In genomic region chr6:5991817-5992755, GRCm38 (mm10) we compare ENCODE assay signal across 9 mouse cellular contexts.
A peak's percentile ranks its signal among the peaks of the same experiment; 100 is the strongest.
DNase-seq lines count a peak whose midpoint lies in the region; ATAC-seq and TF ChIP-seq lines count a peak whose summit lies in the region.
"Had no signal": no experiment of that assay in that cellular context is flagged by ENCODE, and none has a peak within 500 bp of the region (broad histone marks: within the 10 kb centered on the region; RNA-seq: fewer than 3 reads in every experiment).

No protein-coding gene starts in this region.

- H3K79me2 ChIP-seq in liver, adult 2 months (ENCODE audit: control insufficient read depth, insufficient read depth, low read length), result no peaks in the 10 kb centered on the region

- H3K4me2 ChIP-seq in liver, embryonic 12.5 days, result no peak overlapping the region
- peak overlapping the region; percentile 43 for H3K4me2 ChIP-seq in forebrain, embryonic 14.5 days (ENCODE audit: low read length)

- peak; percentile 78 for DNase-seq in liver, adult 2 months (ENCODE audit: extremely low read depth, low read depth, low spot score)
- DNase-seq in forebrain, embryonic 14.5 days (ENCODE audit: low spot score), result peak; percentile 88
- DNase-seq in heart, postnatal 25 days (ENCODE audit: low spot score), result peak; percentile 11
- DNase-seq in layer of hippocampus, adult 11-12 months (ENCODE audit: low spot score), result peak; percentile 40
- DNase-seq in lung, postnatal 10 days, result peak; percentile 55
- DNase-seq in spleen, postnatal 4 days (ENCODE audit: low spot score in 2 of 2), result no peak

- no peaks in the 10 kb centered on the region for H3K36me3 ChIP-seq in liver, adult 2 months (ENCODE audit: control insufficient read depth, insufficient read depth, low read length)
- H3K36me3 ChIP-seq in liver, embryonic 12.5 days, result no peaks in the 10 kb centered on the region
- no peaks in the 10 kb centered on the region for H3K36me3 ChIP-seq in forebrain, embryonic 14.5 days (ENCODE audit: control insufficient read depth, insufficient read depth, low read length)
- no peaks in the 10 kb centered on the region for H3K36me3 ChIP-seq in small intestine, adult 2 months (ENCODE audit: control insufficient read depth, insufficient read depth, low read length)

- no peaks in the 10 kb centered on the region for H3K9me3 ChIP-seq in liver, embryonic 12.5 days (replicated peaks)
- H3K9me3 ChIP-seq in forebrain, embryonic 14.5 days (replicated peaks; ENCODE audit: control insufficient read depth, low read length), result no peaks in the 10 kb centered on the region

- 46% methylated on average over 25 of the region's 25 CpGs for WGBS in liver, adult 2 months
- 68% methylated on average over 25 of the region's 25 CpGs for WGBS in liver, embryonic 12.5 days (ENCODE audit: insufficient replicate concordance)
- 20% methylated on average over 25 of the region's 25 CpGs for WGBS in forebrain, embryonic 14.5 days
- WGBS in small intestine, adult 2 months, result 27% methylated on average over 25 of the region's 25 CpGs

- no peak for ATAC-seq in liver, embryonic 12.5 days
- ATAC-seq in forebrain, embryonic 14.5 days, result peak; percentile 78

- intact Hi-C loops in heart, postnatal 25 days (cut with DNase I), result no loop called here

- TF ChIP-seq POLR2A in liver, adult 2 months (IDR thresholded peaks at IDR 0.05; ENCODE audit: extremely low read depth, insufficient read depth, low read length), result no peak
- no peak for TF ChIP-seq POLR2A in small intestine, adult 2 months (IDR thresholded peaks at IDR 0.05; ENCODE audit: low read depth, low read length)

- no peaks in the 10 kb centered on the region for H3K4me1 ChIP-seq in liver, adult 2 months (ENCODE audit: control insufficient read depth, insufficient read depth, low read length)
- H3K4me1 ChIP-seq in liver, embryonic 12.5 days, result no peaks in the 10 kb centered on the region
- peaks cover 27% of the 10 kb centered on the region for H3K4me1 ChIP-seq in forebrain, embryonic 14.5 days (ENCODE audit: control insufficient read depth, insufficient read depth, low read length)
- H3K4me1 ChIP-seq in small intestine, adult 2 months (ENCODE audit: control insufficient read depth, insufficient read depth, insufficient read length, low read length), result peaks cover 7% of the 10 kb centered on the region; the same call in 1 of the 2 replicates

- H3K27me3 ChIP-seq in liver, adult 2 months (ENCODE audit: control insufficient read depth, insufficient read depth, low read length), result no peaks in the 10 kb centered on the region
- no peaks in the 10 kb centered on the region for H3K27me3 ChIP-seq in liver, embryonic 12.5 days (replicated peaks)
- no peaks in the 10 kb centered on the region for H3K27me3 ChIP-seq in forebrain, embryonic 14.5 days (replicated peaks; ENCODE audit: control insufficient read depth, insufficient read depth, low read length)
- H3K27me3 ChIP-seq in small intestine, adult 2 months (ENCODE audit: control insufficient read depth, insufficient read depth, low read length), result no peaks in the 10 kb centered on the region

- H3K4me3 ChIP-seq in liver, adult 2 months (ENCODE audit: insufficient read depth, low read depth, low read length), result no peak overlapping the region
- no peak overlapping the region for H3K4me3 ChIP-seq in liver, embryonic 12.5 days
- no peak overlapping the region for H3K4me3 ChIP-seq in forebrain, embryonic 14.5 days (ENCODE audit: low read depth, low read length)
- H3K4me3 ChIP-seq in small intestine, adult 2 months (ENCODE audit: low read depth, low read length), result no peak overlapping the region
- H3K4me3 ChIP-seq: erythroblast, embryonic 14.5 days had no signal

- no peak for TF ChIP-seq CTCF in liver, adult 2 months (IDR thresholded peaks at IDR 0.05; ENCODE audit: low read depth, low read length)
- TF ChIP-seq CTCF in small intestine, adult 2 months (IDR thresholded peaks at IDR 0.05; ENCODE audit: extremely low read depth, insufficient read length, insufficient replicate concordance, low read depth, low read length), result no peak

- H3K27ac ChIP-seq in liver, adult 2 months (replicated peaks; ENCODE audit: insufficient read depth, low read depth, low read length), result no peak overlapping the region
- no peak overlapping the region for H3K27ac ChIP-seq in liver, embryonic 12.5 days
- H3K27ac ChIP-seq in forebrain, embryonic 14.5 days (ENCODE audit: low read depth, low read length), result peak overlapping the region; percentile 81
- peak overlapping the region; percentile 57; the same call in 1 of the 2 replicates for H3K27ac ChIP-seq in small intestine, adult 2 months (ENCODE audit: insufficient read depth, low read depth, low read length)

- H3K9ac ChIP-seq in liver, adult 2 months (ENCODE audit: low read depth, low read length), result no peak overlapping the region
- H3K9ac ChIP-seq in liver, embryonic 12.5 days, result no peak overlapping the region
- no peak overlapping the region for H3K9ac ChIP-seq in forebrain, embryonic 14.5 days (ENCODE audit: low read length)

Comparison
In these comparisons a context has a peak if more than half of its experiments do, and no peak if none do; other contexts are left out.
1. DNase-seq: peak in liver, adult 2 months (single experiment), forebrain, embryonic 14.5 days (single experiment), heart, postnatal 25 days (single experiment), layer of hippocampus, adult 11-12 months (single experiment) and lung, postnatal 10 days (single experiment); none in spleen, postnatal 4 days (0 of 2).
2. H3K27ac ChIP-seq: peak in forebrain, embryonic 14.5 days (single experiment) and small intestine, adult 2 months (single experiment); none in liver, adult 2 months (single experiment) and liver, embryonic 12.5 days (single experiment).